Mouse (Mus musculus) G1E (cell line): Measurements from ENCODE around the gene Rcan1.

Source experiments
- CTCF ChIP-seq: IDR thresholded peaks from 2 replicates; pipeline ENCODE4 v1.5.1; 2012; ENCODE audit warnings: low read depth, low read length, inconsistent platforms, mixed read lengths
- GATA1 ChIP-seq: IDR thresholded peaks from 2 replicates; pipeline ENCODE4 v1.6.1; 2012; ENCODE audit warnings: borderline replicate concordance, low read length, inconsistent platforms, mixed read lengths
- POLR2AphosphoS5 ChIP-seq: IDR thresholded peaks from 2 replicates; pipeline ENCODE4 v1.6.1; 2012; ENCODE audit warnings: low read depth, low read length, inconsistent platforms; ENCODE audit not compliant: insufficient replicate concordance

- TF ChIP-seq CTCF (no peak), GATA1 (no peak), POLR2AphosphoS5 (no peak)
Observed at GRCm38 (mm10) chr16:92430731-92431130, 39.9 kb downstream of the Rcan1 start.
